Mouse (Mus musculus) olfactory bulb, adult 2 months (tissue): ENCODE data around the gene Troap.

Experiments
- CTCF ChIP-seq: fragments of 200-500 bp; IDR thresholded peaks from 2 replicates; pipeline ENCODE4 v1.5.1; 2012; ENCODE audit warnings: low read depth, mild to moderate bottlenecking, low read length, moderate library complexity; ENCODE audit not compliant: insufficient read depth
- POLR2A ChIP-seq: fragments of 200-500 bp; IDR thresholded peaks from 2 replicates; pipeline ENCODE4 v1.6.1; 2012; ENCODE audit warnings: mild to moderate bottlenecking, low read depth, low read length, moderate library complexity; ENCODE audit not compliant: insufficient read depth

- no peak for TF ChIP-seq CTCF
- TF ChIP-seq POLR2A = no peak
Measured at GRCm38 (mm10) chr15:99025414-99025813, 49.0 kb upstream of the Troap start.
